ENCODE assay signal across 8 mouse cellular contexts in genomic region chr2:91263692-91264660, GRCm38 (mm10). TPM values are rescaled to one million over a fixed set of nuclear protein-coding genes. Genes with fewer than 3 reads are reported as not detected.
DNase-seq lines count a peak whose midpoint lies in the region; ATAC-seq and TF ChIP-seq lines count a peak whose summit lies in the region.

No protein-coding gene starts in this region.

- ATAC-seq in embryonic facial prominence, embryonic 11.5 days (replicated peaks; ENCODE audit: insufficient number of reproducible peaks, low FRiP score, low TSS enrichment, low read depth): 0 out of 2 replicates have a peak, but pooled peaks have one; percentile 5
- ATAC-seq in hindbrain, embryonic 14.5 days (ENCODE audit: low FRiP score): no peak
- no peak for ATAC-seq in midbrain, embryonic 15.5 days (replicated peaks)

- intact Hi-C loops in left cerebral cortex, postnatal 25 days (cut with DNase I): loop anchor here (5.0 kb wide), 1 partner anchor 147 kb away; the partner anchor contains the start of gene Mybpc3

- H3K27ac ChIP-seq in kidney, adult 2 months (ENCODE audit: insufficient read depth, low read depth, low read length): peak overlapping the region; percentile 77
- 0 out of 2 replicates have a peak overlapping the region, but pooled peaks have one; percentile 47 for H3K27ac ChIP-seq in embryonic facial prominence, embryonic 11.5 days (replicated peaks; ENCODE audit: low read depth, low read length)
- peak overlapping the region; percentile 94 for H3K27ac ChIP-seq in hindbrain, embryonic 14.5 days
- peak overlapping the region; percentile 93 for H3K27ac ChIP-seq in midbrain, embryonic 15.5 days

- whole genome bisulfite sequencing in kidney, adult 2 months: 78% methylated on average over 17 of the region's 17 CpGs
- 87% methylated on average over 17 of the region's 17 CpGs for WGBS in embryonic facial prominence, embryonic 11.5 days
- 88% methylated on average over 17 of the region's 17 CpGs for WGBS in hindbrain, embryonic 14.5 days
- WGBS in midbrain, embryonic 15.5 days: 93% methylated on average over 17 of the region's 17 CpGs

- no peaks in the 10 kb centered on the region for H3K27me3 ChIP-seq in kidney, adult 2 months (replicated peaks; ENCODE audit: control insufficient read depth, insufficient read depth, low read length)
- no peaks in the 10 kb centered on the region for H3K27me3 ChIP-seq in embryonic facial prominence, embryonic 11.5 days (ENCODE audit: control insufficient read depth, insufficient read depth, low read length)
- H3K27me3 ChIP-seq in hindbrain, embryonic 14.5 days (ENCODE audit: control insufficient read depth, insufficient read depth, low read length): no peaks in the 10 kb centered on the region
- no peaks in the 10 kb centered on the region for H3K27me3 ChIP-seq in midbrain, embryonic 15.5 days (replicated peaks)

- H3K4me2 ChIP-seq in embryonic facial prominence, embryonic 11.5 days (ENCODE audit: low read depth, low read length): peak overlapping the region; percentile 60; the same call in 1 of the 2 replicates
- peak overlapping the region; percentile 82 for H3K4me2 ChIP-seq in hindbrain, embryonic 14.5 days (replicated peaks)
- H3K4me2 ChIP-seq in midbrain, embryonic 15.5 days: peak overlapping the region; percentile 90

- peak overlapping the region; percentile 64 for H3K9ac ChIP-seq in embryonic facial prominence, embryonic 11.5 days (replicated peaks; ENCODE audit: low read length)
- peak overlapping the region; percentile 51 for H3K9ac ChIP-seq in hindbrain, embryonic 14.5 days
- peak overlapping the region; percentile 40; the same call in 1 of the 2 replicates for H3K9ac ChIP-seq in midbrain, embryonic 15.5 days

- TF ChIP-seq POLR2A in kidney, adult 2 months (IDR thresholded peaks at IDR 0.05; ENCODE audit: low read depth, low read length): no peak

- peaks cover 2% of the 10 kb centered on the region; the same call in 1 of the 2 replicates for H3K36me3 ChIP-seq in kidney, adult 2 months (ENCODE audit: control insufficient read depth, insufficient read depth, low read length)
- peaks cover 5% of the 10 kb centered on the region; the same call in 1 of the 2 replicates for H3K36me3 ChIP-seq in embryonic facial prominence, embryonic 11.5 days (replicated peaks; ENCODE audit: control insufficient read depth, insufficient read depth, low read depth, low read length)
- peaks cover 24% of the 10 kb centered on the region for H3K36me3 ChIP-seq in hindbrain, embryonic 14.5 days (replicated peaks; ENCODE audit: control insufficient read depth, insufficient read depth)
- H3K36me3 ChIP-seq in midbrain, embryonic 15.5 days (replicated peaks): peaks cover 20% of the 10 kb centered on the region

- TF ChIP-seq CTCF in kidney, adult 2 months (conservative IDR thresholded peaks at IDR 0.05; ENCODE audit: insufficient read depth, insufficient read length, low read depth, low read length): no peak

- peaks cover 9% of the 10 kb centered on the region; the same call in 1 of the 2 replicates for H3K4me1 ChIP-seq in kidney, adult 2 months (ENCODE audit: control insufficient read depth, insufficient read depth, low read length)
- no peaks in the 10 kb centered on the region for H3K4me1 ChIP-seq in embryonic facial prominence, embryonic 11.5 days (ENCODE audit: control insufficient read depth, insufficient read depth, low read length)
- H3K4me1 ChIP-seq in hindbrain, embryonic 14.5 days (replicated peaks; ENCODE audit: control insufficient read depth, insufficient read depth, low read length): peaks cover 16% of the 10 kb centered on the region
- H3K4me1 ChIP-seq in midbrain, embryonic 15.5 days: peaks cover 20% of the 10 kb centered on the region

- H3K9me3 ChIP-seq in embryonic facial prominence, embryonic 11.5 days (replicated peaks; ENCODE audit: control insufficient read depth, low read length): no peaks in the 10 kb centered on the region
- no peaks in the 10 kb centered on the region for H3K9me3 ChIP-seq in hindbrain, embryonic 14.5 days (ENCODE audit: control insufficient read depth, low read length)
- no peaks in the 10 kb centered on the region for H3K9me3 ChIP-seq in midbrain, embryonic 15.5 days

- no peak for DNase-seq in kidney, adult 2 months
- DNase-seq in kidney, postnatal 10 days: no peak
- DNase-seq in embryonic facial prominence, embryonic 11.5 days (ENCODE audit: low spot score): no peak
- no peak for DNase-seq in hindbrain, embryonic 14.5 days (ENCODE audit: low spot score)
- DNase-seq in embryo, embryonic 10.5 days (ENCODE audit: low spot score): no peak
- no peak for DNase-seq in left cerebral cortex, postnatal 25 days (ENCODE audit: low spot score in 2 of 2)
- DNase-seq in spleen, adult 12 weeks (ENCODE audit: low spot score): no peak

- H3K4me3 ChIP-seq in kidney, adult 2 months (ENCODE audit: insufficient read depth, low read depth, low read length): no peak overlapping the region
- peak overlapping the region; percentile 76 for H3K4me3 ChIP-seq in embryonic facial prominence, embryonic 11.5 days (ENCODE audit: low read depth, low read length)
- peak overlapping the region; percentile 81 for H3K4me3 ChIP-seq in hindbrain, embryonic 14.5 days (replicated peaks; ENCODE audit: low read length)
- H3K4me3 ChIP-seq in midbrain, embryonic 15.5 days: peak overlapping the region; percentile 71

RNA-seq across cellular contexts. Expression of gene Arfgap2, which starts 0.8 kb away (rescaled TPM):
- 32.7 and 38.4 TPM in 2 replicates for polyA plus RNA-seq in kidney, adult 2 months (2012; rRNA removed)
- 82.9 and 83.6 TPM in 2 replicates for polyA plus RNA-seq in embryonic facial prominence, embryonic 11.5 days (2014; fragmentation: Nextera tagmentation; extraction: Ambion mirVana)
- polyA plus RNA-seq in hindbrain, embryonic 14.5 days (2014; fragmentation: Nextera tagmentation; extraction: Ambion mirVana): 59.6 and 64.0 TPM in 2 replicates
- 76.0 and 76.1 TPM in 2 replicates for polyA plus RNA-seq in midbrain, embryonic 15.5 days (2015; fragmentation: Nextera tagmentation; extraction: Ambion mirVana)
- 10 to 100 TPM; 71.8 to 74.1 TPM for total RNA-seq in left cerebral cortex, postnatal 25 days (2021)

RNA-seq across cellular contexts. Expression of gene Pacsin3, which starts 8.2 kb away (rescaled TPM):
- polyA plus RNA-seq in kidney, adult 2 months (2012; rRNA removed): 30.2 and 33.3 TPM in 2 replicates
- polyA plus RNA-seq in embryonic facial prominence, embryonic 11.5 days (2014; fragmentation: Nextera tagmentation; extraction: Ambion mirVana): 20.1 and 23.0 TPM in 2 replicates
- 12.9 and 13.5 TPM in 2 replicates for polyA plus RNA-seq in hindbrain, embryonic 14.5 days (2014; fragmentation: Nextera tagmentation; extraction: Ambion mirVana)
- polyA plus RNA-seq in midbrain, embryonic 15.5 days (2015; fragmentation: Nextera tagmentation; extraction: Ambion mirVana): 12.2 and 15.4 TPM in 2 replicates
- 10 to 100 TPM; 33.6 to 40.5 TPM for total RNA-seq in left cerebral cortex, postnatal 25 days (2021)

RNA-seq across cellular contexts. Expression of gene Ddb2, which starts 27.2 kb away (rescaled TPM):
- 11.5 and 11.7 TPM in 2 replicates for polyA plus RNA-seq in kidney, adult 2 months (2012; rRNA removed)
- polyA plus RNA-seq in embryonic facial prominence, embryonic 11.5 days (2014; fragmentation: Nextera tagmentation; extraction: Ambion mirVana): 11.4 and 12.6 TPM in 2 replicates
- 9.4 and 11.4 TPM in 2 replicates for polyA plus RNA-seq in hindbrain, embryonic 14.5 days (2014; fragmentation: Nextera tagmentation; extraction: Ambion mirVana)
- 18.1 and 18.8 TPM in 2 replicates for polyA plus RNA-seq in midbrain, embryonic 15.5 days (2015; fragmentation: Nextera tagmentation; extraction: Ambion mirVana)
- 10 to 100 TPM; 10.6 to 11.9 TPM for total RNA-seq in left cerebral cortex, postnatal 25 days (2021)
